Mouse (Mus musculus): ENCODE data around the gene Vps26a.

DNA sequence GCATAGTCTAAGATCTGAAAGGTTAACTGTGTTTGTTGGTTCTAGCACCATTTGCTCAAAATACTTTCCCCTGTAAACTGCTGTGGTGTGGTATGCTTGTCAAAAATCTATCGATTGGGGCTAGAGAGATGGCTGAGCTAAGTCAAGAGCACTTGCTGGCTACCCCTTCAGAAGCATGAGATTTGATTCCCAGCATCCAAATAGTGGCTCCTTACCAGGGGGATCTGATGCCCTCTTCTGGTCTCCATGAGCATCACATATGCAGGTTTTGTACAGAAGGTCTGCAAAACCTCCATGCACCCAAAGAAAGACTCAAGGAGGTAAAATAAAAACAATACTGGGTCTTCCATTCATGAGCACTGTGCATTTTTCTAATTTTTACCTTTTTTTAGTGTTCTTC lies 1.7 kb upstream of the Vps26a start:
- peak; percentile 66; the same call in 1 of the 2 replicates for TF ChIP-seq CTCF (IDR thresholded peaks at IDR 0.05; ENCODE audit: borderline replicate concordance, extremely low read depth, insufficient read depth, insufficient read length)
- TF ChIP-seq POLR2A (IDR thresholded peaks at IDR 0.05; ENCODE audit: borderline replicate concordance, extremely low read depth, insufficient read depth, insufficient read length, poor library complexity, severe bottlenecking): no peak

Measured in brain, embryonic 14.5 days (tissue).